13 mouse cellular contexts compared by ENCODE assay signal in the genomic region with DNA sequence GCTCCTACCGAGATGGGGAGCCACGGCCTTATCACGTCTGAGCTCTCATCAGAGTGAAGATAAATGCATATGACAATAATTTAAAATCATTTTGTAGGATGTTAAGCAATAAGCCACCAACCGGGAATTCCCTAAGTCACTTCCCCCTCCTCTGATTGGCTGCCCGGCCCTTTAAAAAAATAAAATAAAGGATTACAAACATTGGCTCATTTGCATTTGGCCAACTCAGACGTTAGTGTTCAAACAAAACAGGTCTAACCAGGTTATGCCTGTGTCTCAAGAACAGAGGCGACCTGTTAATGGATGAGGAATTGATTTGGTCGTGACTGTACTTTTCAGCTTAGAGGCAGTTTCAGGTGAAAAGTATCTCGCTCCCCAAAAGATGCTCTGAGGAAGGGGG. TPM values are rescaled to one million over a fixed set of nuclear protein-coding genes. Genes with fewer than 3 reads are reported as not detected.
DNase-seq lines count a peak whose midpoint lies in the region; ATAC-seq and TF ChIP-seq lines count a peak whose summit lies in the region.
"Had no signal": no experiment of that assay in that cellular context is flagged by ENCODE, and none has a peak within 500 bp of the region (broad histone marks: within the 10 kb centered on the region; RNA-seq: fewer than 3 reads in every experiment).

A gene (minus strand): TSS at position 147 of the 400 bp plus-strand sequence.

- TF ChIP-seq CTCF in lung, adult 2 months (IDR thresholded peaks at IDR 0.05; ENCODE audit: insufficient read depth, low read length), result no peak
- no peak for TF ChIP-seq CTCF in liver, embryonic 14.5 days (IDR thresholded peaks at IDR 0.05; ENCODE audit: low read depth)

- ATAC-seq in intestine, embryonic 16.5 days, result peak; percentile 36
- no peak for ATAC-seq in liver, embryonic 14.5 days (ENCODE audit: insufficient read depth)
- peak; percentile 78 for ATAC-seq in stomach, embryonic 16.5 days (ENCODE audit: insufficient read depth, low FRiP score)
- ATAC-seq: forebrain, postnatal 0 days had no signal

- H3K9me3 ChIP-seq in intestine, embryonic 16.5 days (ENCODE audit: control insufficient read depth, low read length), result no peaks in the 10 kb centered on the region
- H3K9me3 ChIP-seq in liver, embryonic 14.5 days (ENCODE audit: control insufficient read depth, low read length), result no peaks in the 10 kb centered on the region
- H3K9me3 ChIP-seq in stomach, embryonic 16.5 days (replicated peaks; ENCODE audit: control insufficient read depth, low read length), result no peaks in the 10 kb centered on the region
- H3K9me3 ChIP-seq: heart, embryonic 15.5 days; neural tube, embryonic 15.5 days had no signal

- H3K4me2 ChIP-seq in intestine, embryonic 16.5 days (ENCODE audit: low read depth, low read length), result peak within 1 kb of the TSS; percentile 26
- peak within 1 kb of the TSS; percentile 21 for H3K4me2 ChIP-seq in liver, embryonic 14.5 days (ENCODE audit: low read depth)
- H3K4me2 ChIP-seq in stomach, embryonic 16.5 days (ENCODE audit: low read depth, low read length), result peak within 1 kb of the TSS; percentile 42
- H3K4me2 ChIP-seq: heart, embryonic 15.5 days; neural tube, embryonic 15.5 days had no signal

- no peak for DNase-seq in lung, adult 2 months
- DNase-seq in lung, postnatal 4 days, result no peak
- no peak for DNase-seq in liver, embryonic 14.5 days (ENCODE audit: low read depth in 3 of 3, low spot score in 3 of 3)
- no peak for DNase-seq in frontal cortex, adult 2 months (ENCODE audit: extremely low spot score in 1 of 2, low spot score in 1 of 2)
- DNase-seq in right cerebral cortex, postnatal 4 days, result no peak
- DNase-seq: cerebellum, adult 11 months; forebrain, postnatal 0 days; retina, postnatal 1 day had no signal

- no peaks in the 10 kb centered on the region for H3K4me1 ChIP-seq in lung, adult 2 months (ENCODE audit: control insufficient read depth, insufficient read depth, low read length)
- 0 out of 2 replicates have a peak, but pooled peaks cover 3% of the 10 kb centered on the region for H3K4me1 ChIP-seq in intestine, embryonic 16.5 days (ENCODE audit: control insufficient read depth, insufficient read depth, low read length)
- peaks cover 29 to 48% of the 10 kb centered on the region in 2 experiments for H3K4me1 ChIP-seq in liver, embryonic 14.5 days (replicated peaks; ENCODE audit: control insufficient read depth in 2 of 2, insufficient read depth in 2 of 2, low read length in 1 of 2)
- H3K4me1 ChIP-seq in stomach, embryonic 16.5 days (ENCODE audit: control insufficient read depth, insufficient read depth, low read length), result no peaks in the 10 kb centered on the region; the same call in 1 of the 2 replicates
- H3K4me1 ChIP-seq: neural tube, embryonic 15.5 days had no signal

- 40% methylated on average over 9 of the region's 9 CpGs for WGBS in lung, adult 2 months
- WGBS in intestine, embryonic 16.5 days, result 40% methylated on average over 9 of the region's 9 CpGs
- 26% methylated on average over 9 of the region's 9 CpGs for WGBS in liver, embryonic 14.5 days (ENCODE audit: insufficient replicate concordance)
- WGBS in stomach, embryonic 16.5 days, result 39% methylated on average over 9 of the region's 9 CpGs

- H3K27ac ChIP-seq in intestine, embryonic 16.5 days (ENCODE audit: low read length), result peak within 1 kb of the TSS; percentile 70
- no peak within 1 kb of the TSS for H3K27ac ChIP-seq in liver, embryonic 14.5 days
- peak within 1 kb of the TSS; percentile 90 for H3K27ac ChIP-seq in stomach, embryonic 16.5 days (ENCODE audit: low read length)
- H3K27ac ChIP-seq: heart, embryonic 15.5 days; neural tube, embryonic 15.5 days had no signal

- no peaks in the 10 kb centered on the region for H3K27me3 ChIP-seq in intestine, embryonic 16.5 days (replicated peaks; ENCODE audit: control insufficient read depth, insufficient read depth, low read length)
- no peaks in the 10 kb centered on the region for H3K27me3 ChIP-seq in liver, embryonic 14.5 days (ENCODE audit: control insufficient read depth, insufficient read depth, low read length)
- no peaks in the 10 kb centered on the region for H3K27me3 ChIP-seq in stomach, embryonic 16.5 days (ENCODE audit: control insufficient read depth, insufficient read depth, low read length)
- H3K27me3 ChIP-seq: neural tube, embryonic 15.5 days had no signal

- TF ChIP-seq POLR2A in lung, adult 2 months (IDR thresholded peaks at IDR 0.05; ENCODE audit: borderline replicate concordance, extremely low read depth, low read depth, low read length), result no peak

- peak within 1 kb of the TSS; percentile 45 for H3K9ac ChIP-seq in intestine, embryonic 16.5 days (ENCODE audit: low read depth, low read length)
- no peak within 1 kb of the TSS for H3K9ac ChIP-seq in liver, embryonic 14.5 days (replicated peaks)
- H3K9ac ChIP-seq in stomach, embryonic 16.5 days (ENCODE audit: low read length), result peak within 1 kb of the TSS; percentile 65
- H3K9ac ChIP-seq: forebrain, postnatal 0 days; heart, embryonic 15.5 days; neural tube, embryonic 15.5 days had no signal

- no peaks in the 10 kb centered on the region for H3K36me3 ChIP-seq in intestine, embryonic 16.5 days (ENCODE audit: control insufficient read depth, insufficient read depth, low read length)
- H3K36me3 ChIP-seq in liver, embryonic 14.5 days (replicated peaks; ENCODE audit: control insufficient read depth, insufficient read depth, low read depth), result no peaks in the 10 kb centered on the region
- no peaks in the 10 kb centered on the region for H3K36me3 ChIP-seq in stomach, embryonic 16.5 days (ENCODE audit: control insufficient read depth, insufficient read depth, low read length)
- H3K36me3 ChIP-seq: heart, embryonic 15.5 days; neural tube, embryonic 15.5 days had no signal

- TF ChIP-seq EP300 in liver, embryonic 14.5 days (IDR thresholded peaks at IDR 0.05; ENCODE audit: low read depth), result no peak

- H3K4me3 ChIP-seq in lung, adult 2 months (replicated peaks; ENCODE audit: extremely low read depth, low read depth, low read length), result peak within 1 kb of the TSS; percentile 56
- H3K4me3 ChIP-seq in intestine, embryonic 16.5 days (ENCODE audit: low read length), result peak within 1 kb of the TSS; percentile 27
- no peak within 1 kb of the TSS for H3K4me3 ChIP-seq in liver, embryonic 14.5 days (ENCODE audit: insufficient read depth in 1 of 2, low read depth in 2 of 2, low read length in 2 of 2)
- peak within 1 kb of the TSS; percentile 41 for H3K4me3 ChIP-seq in stomach, embryonic 16.5 days (replicated peaks; ENCODE audit: low read length)
- H3K4me3 ChIP-seq: heart, embryonic 15.5 days; neural tube, embryonic 15.5 days had no signal

RNA-seq across cellular contexts. Expression of the gene that starts here (rescaled TPM):
- polyA plus RNA-seq in lung, adult 2 months (2012; rRNA removed), result 23.1 and 38.4 TPM in 2 replicates
- 28.9 and 29.8 TPM in 2 replicates for polyA plus RNA-seq in intestine, embryonic 16.5 days (2015; fragmentation: Nextera tagmentation; extraction: Ambion mirVana)
- polyA plus RNA-seq in liver, embryonic 14.5 days (2012; rRNA removed), result 0.04 and 0.10 TPM in 2 replicates
- polyA plus RNA-seq in liver, embryonic 14.5 days (2014; fragmentation: Nextera tagmentation; extraction: Ambion mirVana), result 0.08 and 0.27 TPM in 2 replicates
- polyA plus RNA-seq in stomach, embryonic 16.5 days (2015; fragmentation: Nextera tagmentation; extraction: Ambion mirVana), result 39.1 and 52.8 TPM in 2 replicates
- 0.13 and 0.14 TPM in 2 replicates for polyA plus RNA-seq in frontal cortex, adult 2 months (2012; rRNA removed)
- polyA plus RNA-seq: hindbrain, embryonic 11.5 days; neural tube, embryonic 15.5 days had no signal

Comparison
In these comparisons a context has a peak if more than half of its experiments do, and no peak if none do; other contexts are left out.
1. RNA of the gene that starts here (polyA plus RNA-seq): 39.1 to 52.8 TPM in stomach, embryonic 16.5 days, 23.1 to 38.4 TPM in lung, adult 2 months and 28.9 to 29.8 TPM in intestine, embryonic 16.5 days; 0.13 to 0.14 TPM in frontal cortex, adult 2 months and 0.04 to 0.27 TPM in liver, embryonic 14.5 days; every median in the first group is over 10 times any median in the second.
2. H3K4me3 ChIP-seq: peak in lung, adult 2 months (single experiment), intestine, embryonic 16.5 days (single experiment) and stomach, embryonic 16.5 days (single experiment); none in liver, embryonic 14.5 days (0 of 2).
3. Peak in every context shown above with its lines, with median percentiles within 50 percentile points of each other: H3K4me2 ChIP-seq.